11 mouse cellular contexts compared by ENCODE assay signal in genomic region chr9:29954031-29954430, GRCm38 (mm10). TPM values are rescaled to one million over a fixed set of nuclear protein-coding genes. Genes with fewer than 3 reads are reported as not detected.
DNase-seq lines count a peak whose midpoint lies in the region; ATAC-seq and TF ChIP-seq lines count a peak whose summit lies in the region.
"Had no signal": no experiment of that assay in that cellular context is flagged by ENCODE, and none has a peak within 500 bp of the region (broad histone marks: within the 10 kb centered on the region; RNA-seq: fewer than 3 reads in every experiment).

No protein-coding gene starts in this region.

- no peak overlapping the region for H3K27ac ChIP-seq in forebrain, postnatal 0 days (ENCODE audit: low read depth, low read length)
- H3K27ac ChIP-seq in forebrain, embryonic 11.5 days (ENCODE audit: low read depth, low read length): no peak overlapping the region
- H3K27ac ChIP-seq: stomach, embryonic 15.5 days had no signal

- H3K4me3 ChIP-seq in forebrain, postnatal 0 days (ENCODE audit: low read depth, low read length): no peak overlapping the region
- no peak overlapping the region for H3K4me3 ChIP-seq in forebrain, embryonic 11.5 days (ENCODE audit: low read depth, low read length)
- H3K4me3 ChIP-seq: stomach, embryonic 15.5 days had no signal

- no peaks in the 10 kb centered on the region for H3K27me3 ChIP-seq in forebrain, postnatal 0 days (ENCODE audit: insufficient read depth, low read length)
- H3K27me3 ChIP-seq in forebrain, embryonic 11.5 days (ENCODE audit: control insufficient read depth, insufficient read depth, low read length): no peaks in the 10 kb centered on the region
- H3K27me3 ChIP-seq: stomach, embryonic 15.5 days had no signal

- TF ChIP-seq POLR2A in brain, embryonic 14.5 days (IDR thresholded peaks at IDR 0.05; ENCODE audit: borderline replicate concordance, extremely low read depth, insufficient read depth, insufficient read length, poor library complexity, severe bottlenecking): no peak

- peak; percentile 46 for DNase-seq in forebrain, postnatal 0 days
- no peak for DNase-seq in forebrain, embryonic 11.5 days (ENCODE audit: low spot score)
- peak; percentile 50 for DNase-seq in brain, embryonic 14.5 days (ENCODE audit: low read depth)
- DNase-seq in layer of hippocampus, adult 11-12 months (ENCODE audit: low spot score): peak; percentile 75
- DNase-seq in left cerebral cortex, postnatal 14 days (ENCODE audit: low spot score in 2 of 2): peak; percentile 46 to 54
- no peak for DNase-seq in lung, postnatal 14 days
- no peak for DNase-seq in c-Kit-positive CD71-positive TER-119-positive erythroid progenitor cells, embryonic 14.5 days (ENCODE audit: low spot score)
- no peak for DNase-seq in spleen, postnatal 14 days (ENCODE audit: low spot score in 2 of 2)
- DNase-seq: lung, adult 18-20 months had no signal

- no peaks in the 10 kb centered on the region for H3K36me3 ChIP-seq in forebrain, postnatal 0 days (ENCODE audit: insufficient read depth)
- no peaks in the 10 kb centered on the region for H3K36me3 ChIP-seq in forebrain, embryonic 11.5 days (ENCODE audit: control insufficient read depth, insufficient read depth, low read length)
- H3K36me3 ChIP-seq: stomach, embryonic 15.5 days had no signal

- peaks cover 4% of the 10 kb centered on the region; the same call in 1 of the 2 replicates for H3K4me1 ChIP-seq in forebrain, postnatal 0 days (ENCODE audit: insufficient read depth)
- H3K4me1 ChIP-seq in forebrain, embryonic 11.5 days (replicated peaks; ENCODE audit: control insufficient read depth, insufficient read depth, low read length): no peaks in the 10 kb centered on the region
- H3K4me1 ChIP-seq: stomach, embryonic 15.5 days had no signal

- ATAC-seq in forebrain, postnatal 0 days: peak; percentile 74
- ATAC-seq in forebrain, embryonic 11.5 days (replicated peaks; ENCODE audit: low FRiP score): no peak

- no peak overlapping the region for H3K4me2 ChIP-seq in forebrain, postnatal 0 days (ENCODE audit: low read depth)
- no peak overlapping the region for H3K4me2 ChIP-seq in forebrain, embryonic 11.5 days (ENCODE audit: low read depth, low read length, severe bottlenecking)
- H3K4me2 ChIP-seq: stomach, embryonic 15.5 days had no signal

- intact Hi-C loops in left cerebral cortex, postnatal 14 days (cut with DNase I): no loop called here

- TF ChIP-seq CTCF in forebrain, postnatal 0 days (IDR thresholded peaks at IDR 0.05; ENCODE audit: low read depth): no peak
- no peak for TF ChIP-seq CTCF in brain, embryonic 14.5 days (IDR thresholded peaks at IDR 0.05; ENCODE audit: borderline replicate concordance, extremely low read depth, insufficient read depth, insufficient read length)

- no peak overlapping the region for H3K9ac ChIP-seq in forebrain, postnatal 0 days
- H3K9ac ChIP-seq in forebrain, embryonic 11.5 days (ENCODE audit: low read length): no peak overlapping the region
- H3K9ac ChIP-seq: stomach, embryonic 15.5 days had no signal

- no peaks in the 10 kb centered on the region for H3K9me3 ChIP-seq in forebrain, postnatal 0 days (ENCODE audit: low read length)
- no peaks in the 10 kb centered on the region for H3K9me3 ChIP-seq in forebrain, embryonic 11.5 days (ENCODE audit: control insufficient read depth, low read length)
- H3K9me3 ChIP-seq: stomach, embryonic 15.5 days had no signal

- 50% methylated on average over 6 of the region's 6 CpGs for WGBS in forebrain, postnatal 0 days
- WGBS in forebrain, embryonic 11.5 days: 82% methylated on average over 6 of the region's 6 CpGs

RNA-seq across cellular contexts. Expression of gene Ntm, which starts 8.9 kb away (rescaled TPM):
- total RNA-seq in forebrain, postnatal 0 days (2014; rRNA removed): 140 and 162 TPM in 2 replicates
- 155 and 235 TPM in 2 replicates for polyA plus RNA-seq in forebrain, postnatal 0 days (2015; fragmentation: Nextera tagmentation; extraction: Ambion mirVana)
- polyA plus RNA-seq in forebrain, embryonic 11.5 days (2014; fragmentation: Nextera tagmentation; extraction: Ambion mirVana): 13.5 and 14.3 TPM in 2 replicates
- polyA plus RNA-seq in brain, embryonic 14.5 days (2012; rRNA removed): 48.6 and 95.1 TPM in 2 replicates
- total RNA-seq in left cerebral cortex, postnatal 14 days (2021): 100 to 1,000 TPM; 351 to 370 TPM
- total RNA-seq: megakaryocyte-erythroid progenitor cell, adult 5-6 weeks had no signal

Comparison
In these comparisons a context has a peak if more than half of its experiments do, and no peak if none do; other contexts are left out.
1. DNase-seq: peak in forebrain, postnatal 0 days (single experiment), brain, embryonic 14.5 days (single experiment), layer of hippocampus, adult 11-12 months (single experiment) and left cerebral cortex, postnatal 14 days (2 of 2); none in forebrain, embryonic 11.5 days (single experiment), lung, postnatal 14 days (single experiment), c-Kit-positive CD71-positive TER-119-positive erythroid progenitor cells, embryonic 14.5 days (single experiment) and spleen, postnatal 14 days (0 of 2).